Mouse (Mus musculus): Measurements from ENCODE around the gene Lpp.

Lpp gene

DNA sequence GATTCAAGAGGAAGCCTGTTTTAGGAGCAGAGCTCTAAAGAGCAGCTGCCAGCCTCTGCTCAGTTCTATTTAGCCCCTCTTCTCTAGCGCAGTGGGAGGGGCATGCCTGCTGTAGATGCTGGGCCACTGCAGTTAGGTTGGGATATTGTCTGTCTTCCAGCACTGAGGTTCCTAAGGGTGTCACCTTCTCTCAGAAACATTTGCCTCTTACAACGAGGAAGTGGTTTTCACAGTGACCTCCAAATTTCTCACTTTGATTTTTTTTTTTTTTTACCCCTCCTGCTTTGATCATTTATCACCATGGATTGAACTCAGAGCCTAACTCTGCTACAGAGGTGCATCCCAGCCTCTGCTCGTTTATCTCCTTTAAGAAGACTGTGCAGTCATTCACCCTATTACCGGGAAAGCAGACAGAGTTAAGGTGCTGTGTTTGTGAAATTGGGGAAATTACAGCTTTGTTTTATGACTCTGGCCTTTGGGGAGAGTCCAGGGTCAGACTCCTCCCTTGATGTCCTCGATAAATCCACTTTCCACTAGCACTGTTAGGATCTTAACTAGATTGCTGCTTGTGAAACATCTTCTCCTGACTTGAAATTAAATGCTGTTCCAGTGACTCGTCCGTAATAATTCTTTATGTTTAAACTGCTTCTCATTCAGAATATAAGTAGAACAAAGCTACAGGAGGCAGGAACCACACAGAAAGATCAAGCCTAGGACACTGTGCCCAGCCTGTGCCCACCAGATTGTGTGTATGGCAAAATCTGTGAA lies 111.7 kb downstream of the Lpp start:
- no peak for DNase-seq

- no peak for DNase-seq
These were observed 112.9 kb downstream of the Lpp start for GRCm38 (mm10) chr16:24506237-24506636.

- no peak for DNase-seq
These were observed 113.4 kb downstream of the Lpp start for GRCm38 (mm10) chr16:24506740-24507139.

DNA sequence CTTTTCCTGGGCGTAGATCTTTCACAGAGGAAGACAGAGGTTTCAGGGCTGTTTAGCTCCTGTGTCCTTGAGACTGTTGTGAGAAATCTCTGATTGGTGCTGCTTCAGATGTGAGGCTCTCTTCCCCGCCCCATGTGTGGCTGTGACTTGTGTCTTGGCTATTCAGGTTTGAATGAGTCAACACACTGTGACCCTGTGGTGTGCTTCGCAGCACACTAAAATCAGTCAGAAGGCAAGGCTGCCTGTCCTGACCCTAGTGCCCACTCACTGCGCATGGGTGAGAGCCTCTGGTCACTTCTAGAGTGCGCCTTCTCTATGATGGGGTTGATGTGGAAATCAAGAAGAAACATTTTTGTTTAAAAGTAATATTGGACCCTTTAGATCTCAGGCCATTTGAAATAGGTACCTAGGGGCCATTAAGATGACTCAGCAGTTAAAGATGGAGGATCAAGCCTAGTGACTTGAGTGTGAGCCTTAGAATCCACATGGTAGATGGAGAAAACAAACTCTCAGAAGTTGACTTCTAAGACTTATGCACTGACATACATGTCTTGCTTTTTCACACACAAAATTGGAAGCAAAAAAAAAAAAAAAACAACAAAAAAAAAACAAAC lies 114.7 kb downstream of the Lpp start:
- no peak for DNase-seq

GRCm38 (mm10) chr16:24509100-24509812 lies 115.9 kb downstream of the Lpp start:
- no peak for DNase-seq

DNA sequence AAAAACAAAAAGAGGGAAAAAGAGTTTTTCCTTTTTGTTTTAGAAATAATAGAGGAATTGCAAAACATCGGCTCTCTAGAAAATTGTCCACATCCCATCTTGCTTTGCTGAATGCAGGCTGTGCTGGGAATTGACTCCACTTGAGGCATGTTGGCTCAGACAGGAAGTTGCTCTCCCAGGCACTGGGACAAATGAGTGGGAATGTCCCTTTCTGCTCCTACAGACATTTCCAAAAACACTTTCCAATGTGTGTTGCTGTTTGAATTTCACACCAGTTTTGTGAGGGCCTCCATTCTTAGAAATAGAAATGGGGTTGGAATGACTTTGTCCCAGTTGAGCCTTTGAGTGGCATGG lies 116.5 kb downstream of the Lpp start:
- no peak for DNase-seq

- no peak for DNase-seq
These were observed 119.9 kb downstream of the Lpp start for GRCm38 (mm10) chr16:24513228-24513627.

GRCm38 (mm10) chr16:24514802-24515727 lies 121.8 kb downstream of the Lpp start:
- DNase-seq, result no peak

- DNase-seq, result peak; percentile 37
These were observed 123.7 kb downstream of the Lpp start for GRCm38 (mm10) chr16:24516993-24517392.

DNA sequence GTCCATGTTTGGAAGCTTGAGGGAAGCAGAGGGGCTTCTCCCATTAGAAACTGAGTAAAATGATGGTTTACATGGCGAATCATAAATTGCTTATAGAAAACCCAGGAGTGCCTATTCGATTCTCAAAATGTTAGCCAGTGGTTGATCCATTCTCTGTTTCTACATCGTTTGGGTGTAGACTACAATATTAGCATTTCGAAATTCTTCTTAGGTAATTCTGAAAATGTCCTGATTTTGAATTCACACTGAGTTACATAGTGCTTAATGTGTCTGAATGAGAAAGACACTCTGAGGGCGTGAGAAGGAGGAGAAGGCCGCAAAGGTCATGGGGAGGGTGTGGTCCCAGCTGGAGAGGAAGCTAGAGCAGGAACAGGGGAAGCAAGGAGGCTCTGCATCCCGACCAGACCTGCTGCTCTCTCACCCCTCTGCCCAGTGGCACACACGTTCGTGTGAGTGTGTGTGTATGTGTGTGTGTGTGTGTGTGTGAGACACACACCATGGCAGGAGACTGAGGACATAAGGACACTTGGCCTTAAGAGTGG lies 124.3 kb downstream of the Lpp start:
- peak; percentile 78 for DNase-seq

DNA sequence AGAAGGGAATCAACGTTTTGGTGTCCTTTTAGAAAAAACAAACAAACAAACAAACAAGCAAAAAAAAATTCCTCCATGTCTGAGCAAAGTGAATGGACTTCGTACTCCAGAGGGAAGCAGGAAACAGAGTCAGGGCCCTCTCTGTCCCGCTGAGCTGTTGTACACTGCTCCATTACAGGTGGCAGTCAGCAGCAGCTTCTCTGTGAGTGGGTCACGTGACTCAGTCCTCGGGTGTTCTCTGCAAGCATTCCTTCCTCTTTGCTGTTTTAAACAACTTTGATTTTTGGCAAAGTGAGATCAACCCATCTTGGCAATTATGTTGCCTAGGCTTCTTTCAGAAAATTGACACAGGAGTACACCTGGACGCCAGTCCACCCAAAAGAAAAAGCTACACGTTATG lies 125.5 kb downstream of the Lpp start:
- peak; percentile 51 for DNase-seq

GRCm38 (mm10) chr16:24527219-24527618 lies 133.9 kb downstream of the Lpp start:
- no peak for DNase-seq

GRCm38 (mm10) chr16:24531681-24532080 lies 138.4 kb downstream of the Lpp start:
- DNase-seq, result no peak

DNA sequence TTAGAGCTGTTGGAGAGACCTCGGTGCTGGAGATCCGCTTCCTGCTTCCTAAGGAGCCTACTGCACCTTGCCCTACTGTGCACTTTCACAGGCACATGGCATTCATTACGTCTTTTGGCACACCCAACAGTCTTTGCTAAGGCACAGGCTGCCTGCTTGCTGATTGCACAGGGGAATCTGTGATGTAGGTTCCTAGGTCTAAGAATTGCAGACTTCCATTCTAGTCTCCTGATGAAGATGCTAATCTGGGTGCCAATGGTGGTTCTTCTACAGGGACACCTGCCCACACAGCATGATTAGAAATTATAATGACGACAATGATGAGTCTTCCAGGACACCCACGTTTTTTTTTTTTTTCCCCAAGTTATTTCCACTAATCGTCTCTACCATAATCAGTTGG lies 141.9 kb downstream of the Lpp start:
- DNase-seq, result peak; percentile 25

- DNase-seq, result no peak
These were observed 143.0 kb downstream of the Lpp start for GRCm38 (mm10) chr16:24536261-24536660.

DNA sequence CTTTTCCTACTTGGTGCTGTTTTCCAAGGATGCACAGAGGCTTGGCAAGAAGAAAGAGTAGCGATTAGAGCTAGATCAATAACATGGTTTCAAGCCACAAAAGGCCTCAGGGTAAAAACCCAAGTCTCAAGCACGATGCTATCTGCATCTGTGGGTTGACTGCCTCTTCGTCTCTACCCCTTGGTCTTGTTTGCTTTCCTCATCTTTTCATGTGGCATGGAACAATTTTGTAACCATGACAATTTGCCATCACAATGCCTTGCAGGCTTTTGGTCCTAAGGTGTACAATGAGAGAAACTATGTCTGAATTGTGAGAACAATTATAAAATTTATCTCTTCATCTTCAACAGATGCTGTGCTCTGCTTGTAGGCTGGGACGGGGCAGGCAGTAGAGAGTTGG lies 145.7 kb downstream of the Lpp start:
- no peak for DNase-seq

DNA sequence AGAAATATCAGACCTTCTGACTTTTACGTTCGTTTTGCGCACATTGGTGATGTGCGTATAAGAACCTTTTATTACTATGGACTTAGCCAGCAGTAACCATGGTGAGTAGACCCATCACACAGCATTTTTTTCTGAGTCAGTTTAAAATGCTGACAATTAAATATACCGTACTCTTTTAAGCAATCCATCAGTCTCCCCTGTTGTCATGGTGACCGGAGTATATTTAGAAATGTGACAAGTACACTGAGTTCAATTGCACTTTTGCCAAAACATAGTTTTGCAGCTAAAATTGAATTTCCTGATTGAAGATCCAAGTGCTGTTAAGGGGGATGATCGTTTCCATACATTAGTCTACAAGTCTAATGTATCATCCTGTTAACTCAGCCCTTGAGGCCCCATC lies 149.6 kb downstream of the Lpp start:
- peak; percentile 50 for DNase-seq

GRCm38 (mm10) chr16:24545366-24545765 lies 152.1 kb downstream of the Lpp start:
- peak; percentile 23 for DNase-seq

GRCm38 (mm10) chr16:24558458-24558857 lies 165.2 kb downstream of the Lpp start:
- DNase-seq, result no peak

- peak; percentile 77 for DNase-seq
These were observed 166.5 kb downstream of the Lpp start for GRCm38 (mm10) chr16:24559811-24560210.

DNA sequence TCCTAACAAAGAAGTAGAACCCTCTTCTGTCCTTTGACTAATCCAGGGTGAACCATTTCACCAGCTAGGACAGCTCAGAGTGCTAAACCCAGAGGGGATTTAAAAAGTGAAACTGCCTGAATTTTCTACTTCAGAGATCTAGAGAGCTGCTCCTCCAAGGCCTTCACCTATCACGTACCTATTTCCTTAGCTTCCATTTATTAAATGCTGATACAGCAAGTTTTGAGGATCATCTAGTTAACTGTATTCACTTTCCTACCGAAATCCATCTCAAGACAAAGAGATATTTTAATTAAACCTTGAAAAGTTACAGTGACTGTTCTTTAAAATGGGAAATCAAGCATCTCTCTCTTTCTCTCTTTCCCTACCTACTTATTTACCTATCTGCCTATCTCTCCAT lies 167.7 kb downstream of the Lpp start:
- no peak for DNase-seq

- no peak for DNase-seq
These were observed 168.3 kb downstream of the Lpp start for GRCm38 (mm10) chr16:24561602-24562001.

GRCm38 (mm10) chr16:24565311-24565710 lies 172.0 kb downstream of the Lpp start:
- no peak for DNase-seq

Data from lung, postnatal 36 days (tissue).